Mouse (Mus musculus): ENCODE measurements at regions not wholly inside any gene's neighbourhood (a gene's known extent, or its start where the extent isn't known, plus 50 kb on each side); places are given as distances from the start of the nearest gene placed in this dataset.

DNA sequence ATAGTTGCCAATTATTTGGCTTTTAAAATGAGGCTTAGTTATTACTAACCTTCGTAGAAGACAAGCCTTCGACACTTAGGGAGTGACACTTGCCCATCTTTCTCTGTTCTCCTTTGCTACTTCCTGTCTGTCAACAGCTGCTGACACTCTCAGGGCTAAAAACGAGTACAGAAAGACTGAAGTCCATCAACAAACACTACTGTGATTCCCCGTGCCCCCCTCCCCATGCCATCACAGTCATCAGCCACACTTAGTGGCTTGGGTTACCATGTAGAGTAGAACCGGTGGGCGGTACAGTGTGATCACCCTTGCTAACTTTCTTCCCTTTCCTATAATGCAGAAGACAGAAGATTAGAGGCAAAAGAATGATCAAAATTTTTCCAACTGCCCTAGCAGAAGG lies 402.4 kb downstream of the Atp23 start:
- no peak for DNase-seq (ENCODE audit: low spot score)

- no peak for DNase-seq (ENCODE audit: low spot score)
Measured at GRCm38 (mm10) chr10:126493734-126494133, 407.4 kb downstream of the Atp23 start.

DNA sequence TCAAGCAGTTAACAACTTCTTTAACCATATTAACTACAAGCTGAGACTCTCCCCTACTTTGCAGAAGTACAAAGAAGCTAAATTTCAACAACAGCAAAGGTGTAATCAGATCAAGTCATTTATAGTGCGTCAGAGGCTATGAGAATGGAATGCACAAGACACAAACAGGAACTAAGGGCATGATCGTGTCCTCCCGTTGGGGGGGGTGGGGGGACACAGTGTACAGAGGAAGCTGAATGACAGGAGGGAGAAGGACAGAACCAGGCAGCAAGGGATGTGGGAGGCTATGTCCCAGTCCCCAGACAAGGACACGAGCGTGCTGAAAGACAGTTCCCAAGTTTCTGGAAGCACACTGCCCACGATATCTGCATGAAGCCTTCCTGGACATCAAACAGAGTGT lies 408.9 kb downstream of the Atp23 start:
- DNase-seq (ENCODE audit: low spot score) = no peak

DNA sequence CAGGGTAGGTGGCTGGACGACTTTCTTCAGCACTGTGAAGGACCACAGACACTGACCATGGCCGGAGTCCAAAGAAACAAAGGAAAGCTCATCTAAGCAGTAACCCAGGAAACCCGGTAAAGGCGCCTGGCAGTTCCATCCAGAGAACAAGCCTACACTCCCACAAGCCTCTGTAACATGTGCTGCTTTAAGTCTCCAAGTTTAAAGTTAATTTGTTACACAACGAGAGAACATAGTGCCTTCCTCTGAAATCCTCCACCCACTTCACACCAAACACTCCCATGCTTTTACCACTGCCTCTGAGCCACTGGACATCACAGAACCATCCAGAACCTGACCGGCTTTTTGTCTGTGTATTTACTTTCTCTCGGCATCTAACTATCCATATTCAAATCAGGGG lies 416.0 kb downstream of the Atp23 start:
- no peak for DNase-seq (ENCODE audit: low spot score)

DNA sequence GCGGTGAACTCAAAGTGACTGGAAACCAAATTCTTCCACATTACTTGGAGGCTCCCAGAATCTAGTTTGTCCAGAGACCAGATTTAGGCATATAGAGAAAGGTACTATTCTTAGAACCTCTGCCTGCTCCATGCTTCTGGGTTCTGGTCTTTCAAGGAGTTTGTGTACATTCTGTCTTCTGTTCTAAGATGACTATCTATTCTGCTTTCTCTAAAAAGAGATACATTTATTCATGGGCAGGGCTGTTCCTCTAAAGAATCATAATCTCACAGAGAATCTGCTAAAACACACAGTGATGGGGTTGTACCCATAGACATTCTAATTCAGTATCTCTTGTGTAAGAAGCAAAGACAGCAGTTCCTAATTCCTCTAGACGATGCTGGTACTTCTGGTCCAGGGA lies 417.7 kb downstream of the Atp23 start:
- DNase-seq (ENCODE audit: low spot score) = no peak

GRCm38 (mm10) chr10:126480382-126480781 lies 420.8 kb downstream of the Atp23 start:
- DNase-seq (ENCODE audit: low spot score) = no peak

DNA sequence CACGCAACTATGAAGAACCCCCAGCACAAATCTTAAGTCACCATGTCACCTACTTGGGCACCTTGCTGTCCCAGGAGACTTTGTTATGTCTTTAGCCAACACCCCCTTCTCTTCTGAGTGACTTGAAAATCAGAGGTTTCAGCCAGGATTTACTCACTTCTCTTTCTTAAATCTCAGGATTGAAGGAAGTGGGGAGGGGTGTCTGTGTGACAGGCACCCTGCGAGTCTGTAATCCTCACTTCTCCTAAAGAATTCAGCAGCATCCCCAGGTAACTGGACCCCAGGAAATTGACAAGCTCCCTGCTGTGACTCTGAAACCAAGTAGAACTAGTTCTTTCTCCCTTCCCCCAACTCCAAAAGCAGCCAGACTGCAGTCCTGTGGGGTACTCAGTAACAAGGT lies 421.4 kb downstream of the Atp23 start:
- no peak for DNase-seq (ENCODE audit: low spot score)

DNA sequence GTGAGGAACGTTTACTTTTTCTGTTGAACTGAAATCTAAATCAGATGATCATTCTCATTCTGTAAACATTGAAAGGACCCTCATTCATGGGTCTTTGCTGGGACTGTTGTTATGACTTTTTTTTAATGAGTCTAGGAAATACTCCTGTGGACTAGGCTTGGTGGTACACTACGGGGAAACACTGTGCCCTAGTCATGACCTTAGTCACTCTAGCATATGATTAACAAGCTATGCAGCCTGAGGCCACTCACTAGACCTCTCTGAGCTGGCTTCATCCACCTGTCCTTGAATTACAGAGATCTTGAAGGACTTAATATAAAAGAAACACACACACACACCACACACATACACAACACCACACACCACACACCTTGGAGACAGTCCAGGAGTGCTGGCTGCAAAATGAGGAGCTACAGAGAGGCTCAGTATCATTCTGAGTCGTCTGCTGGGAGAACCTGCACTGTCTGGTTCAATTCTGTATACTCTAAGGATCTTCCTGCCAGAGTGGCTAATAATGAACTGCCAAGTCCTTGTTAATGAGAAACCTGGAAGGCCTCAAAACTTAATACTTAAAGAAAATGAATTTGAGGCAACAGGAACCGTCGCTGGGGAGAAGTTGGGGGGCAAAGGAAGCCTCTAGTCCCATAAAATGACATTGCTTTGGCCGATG lies 428.0 kb downstream of the Atp23 start:
- DNase-seq (ENCODE audit: low spot score) = no peak

GRCm38 (mm10) chr10:126470838-126471491 lies 430.2 kb downstream of the Atp23 start:
- DNase-seq (ENCODE audit: low spot score) = no peak

- no peak for DNase-seq (ENCODE audit: low spot score)
Measured at GRCm38 (mm10) chr10:126462770-126463169, 438.4 kb downstream of the Atp23 start.

DNA sequence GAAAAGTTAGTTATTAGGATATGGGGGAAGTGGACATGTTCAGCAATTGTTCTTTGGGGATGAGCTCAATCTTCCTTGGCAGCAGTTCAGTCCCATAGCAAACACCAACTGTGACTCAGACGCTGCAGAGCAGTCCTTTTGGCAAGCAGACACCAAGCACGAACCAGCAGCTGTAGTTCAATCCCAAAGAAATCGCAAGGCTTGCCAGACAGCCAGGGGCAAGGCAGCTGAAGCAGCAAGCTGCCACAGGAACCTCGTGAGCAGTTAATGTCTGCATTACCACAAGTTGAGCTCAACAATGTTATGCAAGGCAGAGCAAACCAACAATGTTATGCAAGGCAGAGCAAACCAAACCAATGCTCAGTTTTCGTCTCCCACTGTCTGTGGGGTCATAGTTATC lies 442.6 kb downstream of the Atp23 start:
- no peak for DNase-seq (ENCODE audit: low spot score)

- no peak for DNase-seq (ENCODE audit: low spot score)
Measured at GRCm38 (mm10) chr10:126452757-126453528, 448.2 kb downstream of the Atp23 start.

GRCm38 (mm10) chr10:126452057-126452622 lies 449.0 kb downstream of the Atp23 start:
- DNase-seq (ENCODE audit: low spot score) = no peak

DNA sequence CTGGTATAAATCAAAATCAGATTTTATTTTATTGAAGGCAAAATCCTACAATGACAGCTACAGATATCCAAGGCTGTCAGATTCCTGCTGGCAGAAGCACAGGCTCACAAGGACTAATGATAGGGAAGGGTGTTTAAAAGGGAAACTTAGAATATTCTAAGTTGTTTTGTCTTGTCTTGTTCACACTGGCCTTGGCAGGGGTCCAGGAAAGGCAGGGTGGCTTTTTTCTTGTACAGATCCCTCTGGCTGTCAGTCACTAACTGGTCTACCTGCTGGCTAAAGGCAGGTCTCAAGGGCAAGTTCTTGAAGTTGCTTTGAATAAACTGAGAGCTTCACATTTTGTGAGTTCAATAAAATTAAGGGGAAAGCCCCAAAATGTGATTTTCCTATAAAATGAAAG lies 465.3 kb downstream of the Lrig3 start:
- peak; percentile 52 for DNase-seq (ENCODE audit: low spot score)

GRCm38 (mm10) chr10:126430346-126430745 lies 464.4 kb downstream of the Lrig3 start:
- DNase-seq (ENCODE audit: low spot score) = no peak

- no peak for DNase-seq (ENCODE audit: low spot score)
Measured at GRCm38 (mm10) chr10:126429502-126429901, 463.5 kb downstream of the Lrig3 start.

DNA sequence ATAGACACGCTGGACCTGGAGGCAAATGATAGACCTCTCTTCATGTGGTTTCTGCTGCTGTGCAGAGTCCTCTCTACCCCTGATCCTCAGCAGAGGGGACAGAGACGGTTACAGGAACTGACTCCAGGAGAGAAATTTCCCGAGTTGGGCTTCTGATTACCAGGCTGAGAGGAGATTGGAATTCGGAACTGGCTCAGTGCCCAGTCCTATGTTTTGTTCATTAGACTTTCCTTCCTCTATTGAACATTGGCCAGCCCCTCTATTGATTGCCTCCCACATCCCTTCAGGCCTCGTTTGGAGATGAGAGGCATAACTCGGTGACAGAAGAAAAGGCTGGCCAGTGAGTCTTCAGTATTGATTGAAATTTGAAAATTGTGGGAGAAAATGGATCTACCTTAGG lies 456.1 kb downstream of the Lrig3 start:
- DNase-seq (ENCODE audit: low spot score) = peak; percentile 40

DNA sequence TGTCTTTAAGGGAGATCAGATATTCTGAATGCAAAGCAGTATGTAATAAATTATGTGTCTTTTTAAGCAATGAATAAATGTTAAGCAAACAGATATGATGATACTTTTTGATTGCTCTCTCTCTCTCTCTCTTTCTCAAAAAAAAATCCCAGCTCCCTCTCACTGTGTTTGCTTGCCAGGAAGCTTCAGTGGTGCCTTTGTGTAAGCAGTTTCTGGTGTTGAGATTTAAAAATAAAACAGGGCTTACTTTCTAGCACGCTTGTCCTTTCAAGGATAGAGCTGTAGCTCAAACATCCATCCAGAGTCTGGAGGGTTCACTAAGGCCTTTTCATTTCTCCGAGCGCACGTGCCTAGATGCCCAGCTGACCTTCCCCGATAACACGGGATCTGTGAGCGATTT lies 447.8 kb downstream of the Lrig3 start:
- no peak for DNase-seq (ENCODE audit: low spot score)

DNA sequence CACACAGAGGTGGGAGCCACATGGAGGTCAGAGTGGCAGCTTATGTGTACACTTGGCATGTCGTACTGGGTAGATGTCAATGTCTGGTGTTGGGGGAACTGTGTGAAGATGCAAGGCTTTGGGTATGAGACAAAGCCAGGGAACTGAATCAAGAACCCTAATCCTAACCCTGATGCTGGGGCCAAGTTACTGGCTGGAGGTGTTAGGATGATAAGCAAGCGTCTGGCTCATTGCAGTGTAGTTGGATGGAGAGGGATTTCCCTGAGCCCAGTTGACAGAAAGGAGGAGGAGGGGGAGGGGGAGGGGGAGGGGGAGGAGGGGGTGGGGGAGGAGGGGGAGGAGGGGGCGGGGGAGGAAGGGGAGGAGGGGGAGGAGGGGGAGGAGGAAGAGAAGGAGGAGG lies 426.3 kb downstream of the Lrig3 start:
- no peak for DNase-seq (ENCODE audit: low spot score)

- DNase-seq (ENCODE audit: low spot score) = no peak
Measured at GRCm38 (mm10) chr10:126391770-126392169, 425.8 kb downstream of the Lrig3 start.

GRCm38 (mm10) chr10:126386430-126386829 lies 420.5 kb downstream of the Lrig3 start:
- peak; percentile 53 for DNase-seq (ENCODE audit: low spot score)

DNA sequence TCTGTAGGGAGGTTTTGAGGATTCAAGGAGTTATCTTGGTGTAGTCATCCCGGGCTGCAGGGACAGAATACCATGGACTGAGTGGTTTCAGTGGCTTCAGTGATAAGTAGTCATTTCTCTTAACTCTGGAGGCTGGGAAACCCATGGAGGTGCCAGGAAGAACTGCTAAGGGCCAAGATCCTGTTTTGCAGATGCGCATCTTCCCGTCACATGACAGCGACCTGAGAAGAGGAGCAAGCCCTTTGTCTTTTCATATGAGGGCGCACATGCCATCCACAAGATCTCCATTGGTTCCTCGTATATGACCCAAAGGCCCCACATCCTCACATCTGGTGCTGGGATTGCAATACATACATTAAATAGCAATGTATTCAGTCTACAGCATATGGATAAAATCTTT lies 419.7 kb downstream of the Lrig3 start:
- DNase-seq (ENCODE audit: low spot score) = no peak

DNA sequence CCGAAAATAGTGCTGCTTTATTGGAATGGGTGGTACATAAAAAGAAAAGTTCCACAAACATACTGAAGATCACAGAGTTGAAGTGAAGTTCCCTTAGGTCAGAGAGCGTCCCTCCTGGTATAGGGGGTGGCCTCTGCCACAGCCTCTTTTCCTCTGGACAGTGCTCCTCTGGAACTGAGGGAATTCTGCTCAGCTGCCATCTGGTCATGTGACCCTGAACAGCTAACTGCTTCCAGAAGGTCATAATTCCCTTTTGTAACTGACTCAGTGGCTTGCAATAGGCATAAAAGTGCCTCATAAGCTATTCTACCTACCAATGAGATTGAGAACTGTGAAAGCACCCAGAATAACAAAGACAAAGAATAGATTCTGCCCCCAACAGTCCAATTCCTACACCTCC lies 414.4 kb downstream of the Lrig3 start:
- DNase-seq (ENCODE audit: low spot score) = no peak

Measured in testis, postnatal 10 days (tissue).